Mouse (Mus musculus): ENCODE data around the gene Asic2.

- no peak for TF ChIP-seq CTCF (IDR thresholded peaks at IDR 0.05; ENCODE audit: low read depth, low read length)
- no peak for TF ChIP-seq POLR2A (IDR thresholded peaks at IDR 0.05; ENCODE audit: extremely low read depth, insufficient read depth, low read length)
Measured at GRCm38 (mm10) chr11:81613869-81614620, 354.2 kb downstream of the Asic2 start.

Data from liver, adult 2 months (tissue).